Mouse (Mus musculus): ENCODE measurements around the gene C1qc.

Gene C1qc

GRCm38 (mm10) chr4:136842802-136843201, 50.1 kb downstream of the C1qc start:
- DNase-seq, result no peak

GRCm38 (mm10) chr4:136842033-136842432, 50.8 kb downstream of the C1qc start:
- DNase-seq, result no peak

GRCm38 (mm10) chr4:136841056-136841455, 51.8 kb downstream of the C1qc start:
- peak; percentile 90 to 92 for DNase-seq

Data from cerebellum, postnatal 25 days (tissue).